Mouse (Mus musculus): ENCODE data around the gene Hoxd4.

The Hoxd4 gene

DNA sequence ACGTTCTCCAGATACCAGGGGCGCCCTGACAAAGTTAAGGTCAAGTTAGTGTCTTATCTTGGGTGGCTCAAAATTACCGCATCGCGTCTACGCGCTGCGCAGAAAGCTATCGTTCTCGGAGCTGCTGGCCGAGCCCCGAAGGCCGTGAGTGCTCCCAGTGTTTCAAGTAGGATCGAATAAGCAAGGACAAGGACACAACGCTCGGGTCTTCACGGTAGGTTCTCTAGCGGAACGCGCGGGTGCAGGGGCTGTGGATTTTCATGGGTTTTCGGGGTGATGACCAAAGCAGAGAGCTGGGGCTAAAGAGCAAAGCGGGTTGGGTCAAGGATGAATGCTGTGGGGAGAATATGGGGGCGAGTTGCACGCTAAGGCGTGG is 32.1 kb upstream of the Hoxd4 start:
- DNase-seq, result no peak

DNA sequence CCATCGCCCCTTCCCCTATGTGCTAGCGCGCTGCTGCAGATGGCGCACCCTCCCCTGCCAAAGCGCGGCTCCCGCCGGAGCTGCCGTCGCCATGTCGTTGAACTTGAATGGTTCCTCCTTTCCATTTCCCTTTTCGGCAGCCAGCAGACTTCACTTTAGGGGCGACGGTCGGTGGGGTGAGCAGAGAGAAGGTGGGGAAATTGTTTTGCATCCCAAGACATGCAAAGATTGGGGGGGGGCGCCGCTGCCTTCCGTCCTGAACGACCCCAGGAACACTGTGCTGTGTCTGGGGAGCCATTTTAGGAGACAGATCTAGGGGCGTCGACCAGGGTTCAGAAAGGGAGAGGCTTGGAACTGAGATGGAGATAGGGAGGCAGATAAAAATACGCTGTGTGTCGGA is 31.7 kb upstream of the Hoxd4 start:
- DNase-seq, result no peak

DNA sequence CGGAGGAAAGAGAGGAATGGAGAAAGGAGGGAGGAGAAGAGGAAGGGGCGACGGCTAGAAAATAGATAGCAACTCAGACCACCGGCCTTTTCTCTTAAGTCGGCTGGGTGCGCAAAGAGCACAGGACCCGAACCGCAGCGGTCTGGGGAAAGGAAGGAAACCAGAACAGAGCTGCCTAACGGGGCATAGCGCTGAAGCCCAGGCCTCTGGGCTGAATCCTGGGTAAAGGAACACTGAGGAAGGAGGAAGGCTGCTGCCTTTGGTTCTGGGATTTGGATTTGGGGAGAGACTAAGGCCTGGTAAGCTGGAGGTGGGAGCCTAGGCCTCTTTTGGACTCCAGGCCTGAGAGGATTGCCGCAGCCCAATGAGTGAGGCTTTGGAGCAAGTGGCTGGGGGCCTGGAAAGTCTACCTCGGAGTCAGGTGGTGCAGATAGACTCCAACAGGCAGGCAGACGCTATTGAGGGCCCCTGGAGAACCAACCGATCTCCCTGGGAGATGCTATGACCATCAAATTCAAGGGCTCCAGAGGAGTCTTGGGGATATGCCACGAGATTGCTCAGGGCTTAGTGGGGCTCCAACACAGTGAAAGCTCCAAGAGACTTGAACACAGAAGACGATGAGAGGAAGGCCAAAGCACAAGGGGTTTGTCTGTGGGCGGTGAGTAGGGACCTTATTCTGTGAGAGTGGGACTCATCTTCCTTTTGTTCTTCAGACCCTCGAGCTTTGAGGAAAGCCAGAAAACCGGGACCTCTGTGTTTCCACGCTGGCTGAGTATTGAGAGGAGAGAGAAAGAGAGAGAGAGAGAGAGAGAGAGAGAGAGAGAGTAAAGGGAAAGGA is 30.9 kb upstream of the Hoxd4 start:
- no peak for DNase-seq

DNA sequence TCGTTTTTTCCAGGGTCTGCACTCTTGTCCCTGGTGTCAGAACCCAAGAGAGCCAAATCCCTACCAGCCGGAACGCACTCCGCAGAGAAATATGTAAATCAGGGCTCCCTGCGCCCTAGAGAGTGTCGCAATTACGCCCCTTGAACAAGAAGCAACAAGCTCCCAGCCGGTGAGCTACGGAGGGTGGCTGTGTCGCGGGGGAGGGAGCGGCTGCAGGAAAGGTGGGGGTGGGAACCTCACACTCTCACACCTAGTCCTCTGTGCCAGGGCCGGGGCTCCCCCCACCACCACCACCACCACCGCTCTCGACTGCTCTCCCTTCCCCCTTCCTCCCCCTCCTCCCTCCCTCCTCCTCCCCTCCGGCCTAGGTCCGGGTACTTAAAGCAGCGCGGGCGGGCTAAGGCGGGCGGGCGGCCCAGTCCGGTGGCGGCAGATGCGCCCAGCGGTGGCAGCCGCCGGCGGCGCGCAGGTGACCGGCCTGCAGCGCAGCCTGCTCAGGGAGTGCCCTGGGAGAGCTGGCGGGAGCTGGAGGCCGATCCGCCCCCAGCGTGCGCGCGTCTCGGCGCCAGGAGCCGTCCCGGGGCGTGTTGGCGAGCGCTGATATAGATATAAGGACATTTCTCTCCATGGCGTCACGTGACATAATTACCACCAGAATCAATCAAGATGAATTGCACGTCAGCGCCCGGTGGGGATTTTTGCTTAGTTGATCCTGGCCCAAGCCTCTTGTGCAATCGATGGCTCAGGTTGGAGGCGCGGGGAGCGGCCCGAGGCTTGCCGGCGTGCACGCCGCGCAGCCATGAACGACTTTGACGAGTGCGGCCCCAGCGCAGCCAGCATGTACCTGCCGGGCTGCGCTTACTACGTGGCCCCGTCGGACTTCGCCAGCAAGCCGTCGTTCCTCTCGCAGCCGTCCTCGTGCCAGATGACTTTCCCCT is 29.9 kb upstream of the Hoxd4 start:
- no peak for DNase-seq

DNA sequence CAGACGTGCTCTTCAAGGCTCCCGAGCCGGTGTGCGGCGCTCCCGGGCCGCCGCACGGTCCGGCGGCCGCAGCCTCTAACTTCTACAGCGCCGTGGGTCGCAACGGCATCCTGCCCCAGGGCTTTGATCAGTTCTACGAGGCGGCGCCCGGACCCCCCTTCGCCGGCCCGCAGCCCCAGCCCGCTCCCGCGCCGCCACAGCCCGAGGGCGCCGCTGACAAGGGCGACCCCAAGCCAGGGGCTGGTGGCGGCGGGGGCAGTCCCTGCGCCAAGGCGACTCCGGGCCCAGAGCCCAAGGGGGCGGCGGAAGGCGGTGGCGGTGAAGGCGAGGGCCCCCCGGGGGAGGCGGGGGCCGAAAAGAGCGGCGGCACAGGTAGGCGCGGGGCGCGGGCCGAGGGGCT is 28.9 kb upstream of the Hoxd4 start:
- DNase-seq, result no peak

DNA sequence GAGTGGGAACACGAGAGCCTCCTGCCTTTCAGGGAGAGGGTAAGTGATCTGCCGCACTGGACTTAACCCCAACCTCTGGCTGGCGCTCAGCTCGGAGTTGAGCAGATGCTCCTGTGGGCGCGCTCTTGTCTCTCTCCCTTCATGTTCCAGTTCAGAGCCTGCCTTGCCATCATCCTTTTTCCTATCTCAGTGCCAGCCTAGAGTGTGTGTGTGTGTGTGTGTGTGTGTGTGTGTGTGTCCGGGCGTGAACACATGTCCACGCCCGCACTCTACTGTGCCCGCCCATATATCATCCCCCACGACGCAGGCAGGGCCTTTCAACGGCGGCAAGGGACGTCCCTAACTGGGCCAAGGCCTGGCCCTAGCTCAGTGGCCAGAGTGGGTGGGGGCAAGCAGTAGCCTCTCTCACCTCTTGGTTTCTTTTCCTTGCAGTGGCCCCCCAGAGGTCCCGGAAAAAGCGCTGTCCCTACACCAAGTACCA is 28.2 kb upstream of the Hoxd4 start:
- DNase-seq, result no peak

DNA sequence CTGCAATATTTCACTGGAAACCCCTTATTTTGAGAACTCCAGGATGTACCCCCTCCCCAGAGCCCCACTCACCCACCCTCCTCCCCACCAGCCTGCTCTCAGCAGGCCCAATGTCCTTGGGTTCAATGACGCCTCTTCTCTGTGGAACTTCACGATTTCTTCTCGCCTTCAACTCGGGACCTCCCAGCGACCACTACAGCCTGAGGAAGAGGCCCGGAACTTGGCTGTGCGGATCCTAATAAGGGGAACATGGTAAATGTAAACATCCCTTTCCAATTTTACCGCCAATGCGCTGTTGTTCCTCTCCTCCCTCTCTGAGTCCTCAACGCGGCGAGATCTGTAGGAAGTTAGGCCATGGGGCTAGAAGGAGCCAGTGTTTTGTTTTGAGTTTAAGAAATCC is 27.6 kb upstream of the Hoxd4 start:
- DNase-seq, result no peak

DNA sequence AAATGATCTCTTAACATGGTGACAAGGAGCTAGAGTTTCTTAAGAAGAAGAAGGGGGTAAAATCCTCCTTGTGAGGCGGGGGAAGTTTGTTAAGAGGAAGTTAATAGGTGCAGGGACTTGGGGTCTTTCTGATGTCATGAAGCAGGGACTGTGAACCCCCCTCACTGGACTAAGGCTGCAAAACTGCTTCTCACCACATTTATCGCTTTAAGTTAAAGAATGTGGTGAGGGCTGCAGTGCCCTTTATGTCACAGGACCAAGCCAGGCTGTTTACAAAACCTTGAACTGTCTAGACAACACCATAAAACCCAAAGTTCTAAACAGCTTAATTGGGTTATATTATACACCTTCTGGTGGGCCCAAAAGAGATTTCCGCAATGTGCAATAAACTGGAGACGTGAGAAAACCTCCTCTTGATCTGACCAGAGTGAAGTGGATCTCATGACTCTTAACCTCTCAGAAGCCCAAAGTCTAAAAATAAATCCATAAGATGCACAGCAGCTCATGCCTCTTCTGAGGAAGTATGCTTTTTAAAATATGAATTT is 26.6 kb upstream of the Hoxd4 start:
- DNase-seq, result no peak

DNA sequence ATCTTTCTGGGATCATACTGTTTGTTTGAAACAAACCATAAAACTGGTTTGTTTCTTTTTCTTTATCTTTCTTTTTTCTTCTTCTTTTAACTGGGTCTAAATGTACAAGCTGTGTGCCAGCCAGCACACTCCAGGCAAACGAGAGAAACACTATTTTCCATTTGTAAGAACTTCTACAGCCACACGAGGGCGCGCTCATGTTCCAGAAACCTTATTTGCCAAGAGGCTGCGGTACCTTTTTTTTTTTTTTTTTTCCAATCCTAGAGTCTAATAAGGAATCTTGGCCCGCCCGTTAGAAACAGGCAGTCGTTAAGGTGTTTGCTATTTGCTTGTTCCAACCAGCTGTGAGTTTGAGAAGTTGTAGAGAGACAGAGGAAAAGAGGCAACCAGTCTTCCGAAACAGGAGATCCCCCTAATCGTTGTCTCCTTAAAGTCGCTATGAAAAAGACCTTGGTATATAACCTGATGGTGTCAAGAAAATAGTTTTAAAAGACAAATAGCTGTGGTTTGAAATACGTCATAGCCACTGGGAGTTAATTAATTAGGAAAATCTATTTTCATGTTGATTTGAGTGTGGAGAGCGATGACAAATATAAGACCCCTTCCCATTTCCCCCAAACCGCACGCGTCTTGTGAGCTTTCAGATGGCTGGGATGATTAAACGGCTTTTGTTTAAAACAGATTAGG is 25.3 kb upstream of the Hoxd4 start:
- DNase-seq, result peak; percentile 83

DNA sequence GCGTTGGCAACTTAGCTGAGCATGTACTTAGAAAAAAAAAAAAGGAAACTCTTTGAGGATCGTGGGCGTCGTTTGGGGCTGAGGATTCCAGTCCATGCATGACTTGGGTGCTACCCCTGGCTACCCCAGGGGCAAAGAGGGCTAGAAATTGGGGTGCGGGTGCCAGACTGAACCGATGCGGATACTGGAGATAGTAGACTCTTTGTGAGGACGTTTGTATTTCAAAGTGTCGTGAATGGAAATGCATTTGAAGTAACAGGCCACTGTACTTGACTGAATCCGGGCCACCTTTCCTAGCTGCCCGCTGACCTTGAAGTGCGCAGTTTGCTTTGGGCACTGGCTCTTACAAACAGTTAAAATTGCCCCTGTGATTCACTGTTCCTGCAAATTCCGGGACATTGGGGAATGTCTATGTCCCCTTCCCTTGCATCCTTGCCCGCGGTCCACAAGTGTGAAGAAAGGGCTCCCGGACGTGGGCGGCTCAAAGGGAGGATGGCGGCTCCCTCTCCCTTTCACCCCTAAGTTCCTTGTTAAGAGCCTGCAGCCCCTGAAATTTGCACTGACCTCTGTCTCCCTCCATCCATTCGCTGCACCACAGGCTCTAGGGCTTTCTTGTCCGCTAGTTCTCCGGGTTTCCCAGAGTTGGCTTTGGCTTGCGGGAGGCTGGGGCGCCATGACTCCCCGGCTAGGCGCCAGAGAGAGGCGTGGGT is 24.6 kb upstream of the Hoxd4 start:
- no peak for DNase-seq

DNA sequence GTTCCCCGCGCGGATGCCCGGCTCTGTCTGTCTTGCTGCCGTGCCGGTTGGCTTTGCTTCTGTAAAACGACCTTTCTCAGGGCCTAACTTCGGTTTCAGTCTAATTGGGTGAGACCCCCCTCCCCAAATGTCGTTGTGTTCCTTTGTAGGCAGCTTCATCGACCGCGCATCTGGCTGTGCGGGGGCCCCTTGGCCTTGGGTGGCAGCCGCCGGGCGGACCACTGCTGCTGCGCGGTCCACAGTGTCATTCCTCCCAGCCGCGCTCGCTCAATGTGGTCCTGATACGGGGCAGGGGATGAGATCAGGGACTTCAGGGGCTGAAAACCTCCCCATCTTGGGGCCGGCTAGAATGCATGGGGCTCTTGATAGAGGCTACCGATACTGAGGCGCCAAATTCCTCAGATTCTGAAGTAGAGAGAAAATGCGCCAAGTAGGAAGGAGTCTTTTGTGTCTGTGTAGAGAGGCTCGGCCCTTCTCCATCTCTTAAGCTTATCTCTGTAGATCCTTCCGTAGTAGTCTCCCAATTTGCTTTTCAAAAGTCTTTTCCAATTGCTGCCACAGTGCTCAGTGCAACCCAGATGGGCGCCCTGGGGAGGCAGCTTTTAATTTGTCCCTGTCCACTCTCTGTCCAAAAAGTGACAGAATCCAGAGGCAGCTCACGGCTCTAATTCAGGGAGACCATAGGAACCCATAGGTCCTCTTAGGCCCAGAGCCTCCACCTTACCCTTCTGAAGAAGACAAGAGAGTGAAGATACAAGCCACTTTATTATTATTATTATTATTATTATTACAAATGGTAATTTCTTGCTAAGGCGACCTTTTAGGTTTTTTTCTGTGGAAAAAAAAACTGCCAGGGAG is 23.8 kb upstream of the Hoxd4 start:
- DNase-seq, result no peak

DNA sequence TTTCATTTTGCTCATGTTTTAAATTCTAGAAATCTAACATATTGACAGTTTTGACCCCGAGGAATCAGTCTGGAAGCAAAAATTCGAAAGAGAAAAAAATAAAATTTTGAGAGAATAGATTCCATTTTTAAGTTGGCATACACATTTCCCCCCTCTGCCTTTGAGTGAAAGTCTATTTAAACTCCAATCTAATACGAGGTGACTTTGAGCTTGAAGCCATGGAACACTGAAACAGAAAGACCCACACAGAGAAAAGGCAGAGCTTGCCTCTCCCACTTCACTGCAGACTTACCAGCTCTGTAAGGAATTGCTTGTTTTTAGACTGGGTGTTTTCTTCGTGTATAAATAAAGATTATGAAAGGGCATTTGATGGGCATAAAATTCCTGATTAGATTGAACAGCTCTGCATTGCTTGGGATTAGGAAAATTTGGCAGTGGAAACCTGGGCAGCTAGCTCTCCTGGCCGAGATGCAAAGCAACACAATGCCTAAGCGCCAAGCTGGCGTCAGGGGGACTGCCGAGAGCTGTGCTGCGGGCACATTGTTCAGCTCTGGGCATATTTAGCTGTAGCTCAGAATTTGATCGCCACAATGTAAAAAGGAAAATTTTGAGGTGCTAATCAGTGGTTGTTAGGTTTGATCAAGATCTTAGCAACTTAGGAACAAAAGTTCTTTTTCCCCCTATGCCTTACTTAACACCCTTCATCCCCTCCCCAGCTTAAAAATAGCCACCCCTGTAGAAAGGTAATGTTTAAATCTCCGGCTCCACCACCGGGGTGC is 22.7 kb upstream of the Hoxd4 start:
- no peak for DNase-seq

DNA sequence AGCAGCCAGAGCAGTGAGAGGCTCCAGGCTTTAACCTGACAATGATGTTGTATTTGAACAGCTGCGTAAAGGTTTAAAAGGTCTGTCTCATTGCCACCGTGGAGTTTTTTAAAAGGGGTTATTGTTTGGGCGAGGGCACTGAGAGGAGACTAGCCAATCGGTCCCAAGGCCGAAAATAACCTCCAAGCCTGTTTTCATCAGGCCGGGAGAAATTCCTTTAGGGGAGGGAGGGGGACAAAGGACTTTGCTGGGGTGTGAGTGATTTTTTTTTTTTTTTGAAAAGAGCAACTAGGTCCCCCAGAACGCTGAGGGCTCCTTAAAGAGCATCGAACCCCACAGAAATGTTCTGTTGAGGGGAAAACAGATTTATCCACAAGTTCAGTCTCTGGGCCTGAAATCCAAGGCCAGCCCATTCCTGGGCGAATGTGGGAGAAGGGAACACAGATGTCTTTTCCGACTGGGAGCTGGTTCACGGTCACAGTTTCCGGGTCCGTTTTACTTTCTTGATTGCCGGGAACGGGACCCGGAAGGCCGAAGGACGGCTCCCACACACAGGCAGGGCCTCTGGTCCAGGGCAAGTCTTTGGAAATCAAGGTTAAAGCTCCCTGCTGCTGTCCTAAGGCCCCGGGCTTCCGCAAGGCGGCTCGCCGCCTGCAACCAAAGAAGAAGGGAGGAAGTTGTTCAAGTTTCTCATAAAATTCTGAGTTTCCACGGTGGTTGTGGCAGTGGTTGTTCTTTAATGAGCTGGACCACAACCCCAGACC is 22.0 kb upstream of the Hoxd4 start:
- DNase-seq, result no peak

DNA sequence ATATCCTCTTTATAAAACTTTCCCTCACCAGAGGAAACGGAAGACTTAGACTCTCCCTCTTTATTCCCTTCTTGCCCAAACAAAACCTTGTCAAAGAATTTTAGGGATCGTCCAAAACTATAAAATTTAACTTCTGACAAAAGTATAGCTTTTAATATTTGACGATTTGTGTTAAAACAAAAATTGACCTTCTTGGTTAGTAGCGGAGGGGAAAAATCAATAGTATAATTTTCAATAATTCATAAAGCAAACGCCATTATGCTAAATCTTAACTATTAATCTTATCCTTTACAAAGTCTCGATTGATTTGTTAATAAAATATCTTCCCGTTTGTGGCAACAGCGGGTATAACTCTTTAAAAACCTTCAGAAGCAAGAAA is 21.4 kb upstream of the Hoxd4 start:
- DNase-seq, result no peak

DNA sequence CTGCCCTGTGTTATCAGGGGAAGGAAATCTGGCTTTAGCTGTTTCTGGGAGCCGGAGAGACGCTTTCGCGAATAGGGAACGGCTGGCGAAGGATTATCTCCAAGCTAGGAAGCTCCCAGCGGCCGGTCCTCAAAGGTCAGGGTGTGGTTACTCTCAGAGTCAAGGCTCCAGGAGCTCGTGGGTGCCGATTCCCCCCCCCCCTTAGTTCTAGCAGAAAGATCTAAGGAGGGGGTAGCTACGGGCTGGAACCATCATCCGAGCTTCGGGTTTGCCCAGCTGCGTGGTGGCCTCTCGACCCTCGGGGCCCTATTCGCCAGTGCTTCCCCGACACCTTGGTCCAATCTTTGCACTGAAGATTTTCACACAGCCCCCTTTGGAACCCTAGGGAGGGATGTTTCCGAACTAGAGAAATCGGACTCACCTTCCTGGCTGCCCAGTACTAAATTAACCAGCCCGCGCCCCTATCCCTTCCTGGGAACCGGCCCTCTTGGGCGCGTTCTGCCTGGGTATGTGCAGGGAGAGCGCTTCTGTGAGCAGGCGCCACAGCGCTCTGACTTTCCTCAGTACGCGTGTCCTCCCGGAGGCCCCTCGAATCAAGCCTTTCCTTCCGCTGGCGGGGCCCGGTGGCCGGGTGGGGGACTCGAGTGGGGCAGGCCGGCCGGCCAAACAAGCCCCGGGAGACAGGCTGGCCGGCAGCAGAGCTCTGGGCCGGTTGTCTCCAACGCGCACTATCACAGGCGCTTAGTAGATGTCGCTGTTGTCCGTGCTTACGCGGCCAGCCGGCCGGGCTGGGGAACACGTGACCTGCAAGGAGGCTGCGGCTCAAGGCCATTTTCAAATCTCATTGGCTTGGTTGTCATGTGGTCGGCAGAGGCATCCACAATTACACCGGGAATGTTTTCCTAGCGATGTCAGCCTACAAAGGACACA is 20.4 kb upstream of the Hoxd4 start, which contains the start of gene Hoxd10:
Hoxd10 (plus strand) TSS at position 903 of the 930 bp plus-strand sequence.
- DNase-seq, result peak; percentile 79

DNA sequence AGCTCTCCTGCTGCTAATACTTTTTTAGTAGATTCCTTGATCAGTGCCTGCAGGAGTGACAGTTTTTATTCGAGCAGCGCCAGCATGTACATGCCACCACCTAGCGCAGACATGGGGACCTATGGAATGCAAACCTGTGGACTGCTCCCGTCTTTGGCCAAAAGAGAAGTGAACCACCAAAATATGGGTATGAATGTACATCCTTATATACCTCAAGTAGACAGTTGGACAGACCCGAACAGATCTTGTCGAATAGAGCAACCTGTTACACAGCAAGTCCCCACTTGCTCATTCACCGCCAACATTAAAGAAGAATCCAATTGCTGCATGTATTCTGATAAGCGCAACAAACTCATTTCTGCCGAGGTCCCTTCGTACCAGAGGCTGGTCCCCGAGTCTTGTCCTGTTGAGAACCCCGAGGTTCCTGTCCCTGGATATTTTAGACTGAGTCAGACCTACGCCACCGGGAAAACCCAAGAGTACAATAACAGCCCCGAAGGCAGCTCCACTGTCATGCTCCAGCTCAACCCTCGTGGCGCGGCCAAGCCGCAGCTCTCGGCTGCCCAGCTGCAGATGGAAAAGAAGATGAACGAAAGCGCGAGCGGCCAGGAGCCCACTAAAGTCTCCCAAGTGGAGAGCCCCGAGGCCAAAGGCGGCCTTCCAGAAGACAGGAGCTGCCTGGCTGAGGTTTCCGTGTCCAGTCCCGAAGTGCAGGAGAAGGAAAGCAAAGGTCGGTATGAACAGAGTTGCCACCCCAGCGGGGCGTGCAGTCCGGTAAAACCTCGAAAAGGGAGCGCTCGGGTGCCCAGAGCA is 19.5 kb upstream of the Hoxd4 start:
- DNase-seq, result no peak

DNA sequence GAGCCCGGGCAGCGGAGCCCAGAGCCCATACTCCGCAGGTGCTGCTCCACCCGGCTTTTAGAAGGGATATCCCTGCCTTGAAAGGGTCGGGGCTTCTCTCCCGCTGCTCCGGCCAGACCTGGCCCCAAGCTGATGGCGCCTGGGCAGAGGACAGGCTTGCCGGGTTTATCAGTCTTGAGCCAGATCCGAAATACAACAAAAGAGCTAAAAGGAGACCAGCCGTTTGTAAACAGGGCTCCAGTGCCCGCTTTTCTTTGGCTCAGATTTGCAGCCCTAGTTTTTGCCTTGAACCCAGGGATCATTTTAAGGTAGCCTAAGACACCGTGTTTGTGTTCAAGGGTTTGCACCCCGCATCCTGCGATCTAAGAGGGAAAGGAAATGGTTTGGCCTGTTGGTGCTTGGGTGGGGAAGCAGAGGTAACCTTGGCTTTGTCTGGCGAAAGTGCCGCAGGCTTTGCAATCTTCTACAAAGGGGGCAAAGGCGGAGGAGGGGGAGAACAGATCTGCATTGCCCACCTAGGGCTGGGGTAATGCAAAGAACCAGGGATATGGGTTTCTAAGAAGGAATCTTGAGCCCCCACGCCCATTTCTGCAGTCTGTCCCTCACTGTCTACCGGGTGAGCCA is 18.8 kb upstream of the Hoxd4 start:
- no peak for DNase-seq

Measured in retina, postnatal 1 day (tissue).